Mouse (Mus musculus): ENCODE measurements at regions not wholly inside any gene's neighbourhood (a gene's known extent, or its start where the extent isn't known, plus 50 kb on each side); places are given as distances from the start of the nearest gene placed in this dataset.

DNA sequence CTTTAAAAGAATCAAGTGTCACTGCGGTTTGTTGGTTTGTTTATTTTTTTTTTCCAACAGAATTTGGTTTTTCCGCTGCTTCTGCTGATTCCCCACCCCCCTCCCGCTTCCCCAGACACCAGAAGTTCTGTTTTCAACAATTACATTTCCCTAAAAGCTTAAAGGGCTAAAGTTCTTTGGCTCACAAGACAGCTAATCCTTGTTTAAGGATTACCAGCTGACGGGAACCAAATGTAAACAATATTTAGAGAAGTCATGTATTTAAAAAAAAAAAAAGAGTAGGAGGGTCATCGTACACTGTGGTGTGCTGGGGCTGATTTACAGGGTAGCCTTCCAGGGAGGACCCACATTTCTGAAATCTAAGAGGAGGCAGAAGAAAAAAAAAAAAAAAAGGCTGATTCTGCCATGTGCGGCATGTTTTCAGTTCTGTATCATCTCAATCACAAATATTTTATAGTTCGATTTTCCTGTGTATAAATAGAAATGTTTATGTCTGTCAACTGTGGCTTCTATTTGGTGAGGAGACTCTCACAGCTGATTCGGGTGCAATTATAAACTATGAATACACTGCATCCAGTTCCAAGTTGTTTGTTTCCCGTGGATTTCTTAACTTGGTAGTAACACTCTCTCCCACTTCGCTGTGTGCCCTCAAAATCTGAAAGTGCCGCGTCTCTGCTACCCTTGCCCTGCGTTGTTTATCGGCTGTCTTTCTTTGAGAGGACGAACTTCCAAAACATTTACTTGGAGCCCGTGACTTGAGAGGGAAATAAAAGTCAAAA is 456.3 kb upstream of the Jarid2 start:
- no peak for TF ChIP-seq POLR2A (IDR thresholded peaks at IDR 0.05; ENCODE audit: borderline replicate concordance, control insufficient read depth, low read depth, low read length)
- no peak for TF ChIP-seq CTCF (IDR thresholded peaks at IDR 0.05; ENCODE audit: control insufficient read depth, insufficient read depth, low read length)

Data from bone marrow, adult 2 months (tissue).